Mouse (Mus musculus) midbrain, embryonic 14.5 days (tissue): ENCODE results near the gene Slc25a47. TPM values are rescaled to one million over a fixed set of nuclear protein-coding genes. Genes with fewer than 3 reads are reported as not detected.

ENCODE experiments used
- ATAC-seq: fragments of 200-750 bp; cut with Nextera tagmentation; 2 replicates; pipeline ENCODE4 v1.8.0; 2017; ENCODE audit warnings: moderate number of reproducible peaks, moderate library complexity; ENCODE audit not compliant: low FRiP score, low TSS enrichment
- DNase-seq: peaks from one replicate; pipeline ENCODE4 v3.0.0-alpha.2; 2015
- H3K27ac ChIP-seq: fragments of 300-500 bp; sonication (generic); replicated peaks from 2 replicates; pipeline ENCODE4 v1.5.1; 2014; ENCODE audit warnings: mild to moderate bottlenecking, low read depth, low read length, moderate library complexity
- H3K27me3 ChIP-seq: fragments of 300-500 bp; sonication (generic); 2 replicates; pipeline ENCODE4 v1.6.1; 2014; ENCODE audit warnings: low read length, control low read depth, mixed read lengths; ENCODE audit not compliant: control insufficient read depth, insufficient read depth
- H3K36me3 ChIP-seq: fragments of 300-500 bp; sonication (generic); 2 replicates; pipeline ENCODE4 v1.6.1; 2014; ENCODE audit warnings: low read length, control low read depth; ENCODE audit not compliant: control insufficient read depth, insufficient read depth
- H3K4me1 ChIP-seq: fragments of 300-500 bp; sonication (generic); 2 replicates; pipeline ENCODE4 v1.6.1; 2014; ENCODE audit warnings: mild to moderate bottlenecking, antibody characterized with exemption, low read length, control low read depth; ENCODE audit not compliant: control insufficient read depth, insufficient read depth
- H3K4me2 ChIP-seq: fragments of 300-500 bp; sonication (generic); 2 replicates; pipeline ENCODE4 v1.6.1; 2014; ENCODE audit warnings: mild to moderate bottlenecking, low read length, moderate library complexity
- H3K4me3 ChIP-seq: fragments of 300-500 bp; sonication (generic); replicated peaks from 2 replicates; pipeline ENCODE4 v1.5.1; 2014; ENCODE audit warnings: low read depth, low read length
- H3K9ac ChIP-seq: fragments of 300-500 bp; sonication (generic); replicated peaks from 2 replicates; pipeline ENCODE4 v1.6.1; 2014; ENCODE audit warnings: mild to moderate bottlenecking, low read length, moderate library complexity
- H3K9me3 ChIP-seq: fragments of 300-500 bp; sonication (generic); 2 replicates; pipeline ENCODE4 v1.6.1; 2016; ENCODE audit warnings: low read length, control low read depth, mixed read lengths; ENCODE audit not compliant: control insufficient read depth
- WGBS: fragments of 180-500 bp; shearing (Covaris S2); extraction: QIAGEN DNeasy Blood & Tissue Kit; methylation state at CpG from one replicate; pipeline ENCODE4 v1.1.7; 2014; 5-methylcytosine and 5-hydroxymethylcytosine counted together
- polyA plus RNA-seq: library from polyadenylated mRNA; unstranded; fragments of >200 nt; fragmentation: Nextera tagmentation; extraction: Ambion mirVana; gene quantifications from 2 replicates; pipeline ENCODE4 v1.2.1, GENCODE M21; 2014

Slc25a47 gene
- polyA plus RNA-seq, 1 experiment from 2014 or later, result 10.9 TPM

- H3K27me3 ChIP-seq, result no peaks in the 10 kb centered on the region
- no peak overlapping the region for H3K9ac ChIP-seq
- H3K9me3 ChIP-seq, result no peaks in the 10 kb centered on the region
- H3K4me2 ChIP-seq, result no peak overlapping the region
- 94% methylated on average over 2 of the region's 2 CpGs for WGBS
- no peak for DNase-seq
- no peak overlapping the region for H3K27ac ChIP-seq
- no peak overlapping the region for H3K4me3 ChIP-seq
- peaks cover 11% of the 10 kb centered on the region; the same call in 1 of the 2 replicates for H3K4me1 ChIP-seq
- peaks cover 8% of the 10 kb centered on the region for H3K36me3 ChIP-seq
- ATAC-seq, result no peak
Measured at GRCm38 (mm10) chr12:108804388-108804787, 31.5 kb upstream of the Slc25a47 start.

- Histone ChIP-seq H3K4me1 (no peaks in the 10 kb centered on the region), H3K9me3 (no peaks in the 10 kb centered on the region), H3K9ac (no peak overlapping the region), H3K4me2 (no peak overlapping the region), H3K27me3 (no peaks in the 10 kb centered on the region), H3K4me3 (no peak overlapping the region), H3K27ac (no peak overlapping the region), H3K36me3 (peaks cover 11% of the 10 kb centered on the region)
- DNase-seq (no peak), ATAC-seq (no peak)
- WGBS, result 95% methylated on average over 2 of the region's 2 CpGs
Measured at GRCm38 (mm10) chr12:108808465-108808864, 27.4 kb upstream of the Slc25a47 start.

- ATAC-seq, result no peak
- Histone ChIP-seq H3K27me3 (no peaks in the 10 kb centered on the region), H3K4me2 (no peak overlapping the region), H3K4me1 (no peaks in the 10 kb centered on the region), H3K4me3 (no peak overlapping the region), H3K36me3 (peaks cover 16% of the 10 kb centered on the region), H3K9me3 (no peaks in the 10 kb centered on the region), H3K27ac (no peak overlapping the region), H3K9ac (no peak overlapping the region)
- no peak for DNase-seq
- WGBS, result 81% methylated on average over 1 of the region's 1 CpGs
Measured at GRCm38 (mm10) chr12:108809771-108810170, 26.1 kb upstream of the Slc25a47 start.

- no peak for DNase-seq
- Histone ChIP-seq H3K27ac (no peak overlapping the region), H3K36me3 (peaks cover 21% of the 10 kb centered on the region), H3K4me3 (no peak overlapping the region), H3K27me3 (no peaks in the 10 kb centered on the region), H3K4me2 (no peak overlapping the region), H3K9ac (no peak overlapping the region), H3K9me3 (no peaks in the 10 kb centered on the region), H3K4me1 (no peaks in the 10 kb centered on the region)
- WGBS, result 93% methylated on average over 7 of the region's 7 CpGs
- ATAC-seq, result no peak
Measured at GRCm38 (mm10) chr12:108810309-108810708, 25.5 kb upstream of the Slc25a47 start.

GRCm38 (mm10) chr12:108811133-108811532, 24.7 kb upstream of the Slc25a47 start:
- H3K4me3 ChIP-seq, result no peak overlapping the region
- no peak overlapping the region for H3K27ac ChIP-seq
- no peaks in the 10 kb centered on the region for H3K4me1 ChIP-seq
- H3K9ac ChIP-seq, result no peak overlapping the region
- H3K9me3 ChIP-seq, result no peaks in the 10 kb centered on the region
- WGBS, result 57% methylated on average over 2 of the region's 2 CpGs
- peaks cover 24% of the 10 kb centered on the region for H3K36me3 ChIP-seq
- no peak overlapping the region for H3K4me2 ChIP-seq
- DNase-seq (peak; percentile 40), ATAC-seq (no peak)
- no peaks in the 10 kb centered on the region for H3K27me3 ChIP-seq

- no peaks in the 10 kb centered on the region for H3K27me3 ChIP-seq
- no peak for ATAC-seq
- no peaks in the 10 kb centered on the region for H3K9me3 ChIP-seq
- 89% methylated on average over 6 of the region's 6 CpGs for WGBS
- no peak overlapping the region for H3K27ac ChIP-seq
- peaks cover 35% of the 10 kb centered on the region for H3K36me3 ChIP-seq
- H3K4me3 ChIP-seq, result no peak overlapping the region
- H3K4me2 ChIP-seq, result no peak overlapping the region
- H3K9ac ChIP-seq, result no peak overlapping the region
- no peaks in the 10 kb centered on the region for H3K4me1 ChIP-seq
- DNase-seq, result no peak
Measured at GRCm38 (mm10) chr12:108812463-108812862, 23.4 kb upstream of the Slc25a47 start.

- 94% methylated on average over 6 of the region's 6 CpGs for WGBS
- H3K4me3 ChIP-seq, result no peak overlapping the region
- no peak overlapping the region for H3K27ac ChIP-seq
- no peaks in the 10 kb centered on the region for H3K9me3 ChIP-seq
- DNase-seq (no peak), ATAC-seq (no peak)
- H3K4me1 ChIP-seq, result no peaks in the 10 kb centered on the region
- no peak overlapping the region for H3K4me2 ChIP-seq
- no peaks in the 10 kb centered on the region for H3K27me3 ChIP-seq
- H3K9ac ChIP-seq, result no peak overlapping the region
- H3K36me3 ChIP-seq, result peaks cover 34% of the 10 kb centered on the region
Measured at GRCm38 (mm10) chr12:108814470-108814869, 21.4 kb upstream of the Slc25a47 start.

GRCm38 (mm10) chr12:108816569-108816968, 19.3 kb upstream of the Slc25a47 start:
- 84% methylated on average over 11 of the region's 11 CpGs for WGBS
- H3K27me3 ChIP-seq, result no peaks in the 10 kb centered on the region
- H3K36me3 ChIP-seq, result peaks cover 31% of the 10 kb centered on the region
- H3K9me3 ChIP-seq, result no peaks in the 10 kb centered on the region
- H3K4me1 ChIP-seq, result no peaks in the 10 kb centered on the region
- H3K27ac ChIP-seq, result no peak overlapping the region
- no peak overlapping the region for H3K4me3 ChIP-seq
- ATAC-seq, result no peak
- H3K9ac ChIP-seq, result no peak overlapping the region
- H3K4me2 ChIP-seq, result no peak overlapping the region
- DNase-seq, result no peak

GRCm38 (mm10) chr12:108820461-108820860, 15.4 kb upstream of the Slc25a47 start:
- ATAC-seq, result no peak
- Histone ChIP-seq H3K9ac (no peak overlapping the region), H3K4me3 (no peak overlapping the region), H3K9me3 (no peaks in the 10 kb centered on the region), H3K4me2 (no peak overlapping the region), H3K27me3 (no peaks in the 10 kb centered on the region), H3K27ac (no peak overlapping the region), H3K36me3 (peaks cover 20% of the 10 kb centered on the region), H3K4me1 (no peaks in the 10 kb centered on the region)
- WGBS, result 90% methylated on average over 4 of the region's 4 CpGs
- DNase-seq, result no peak
